Mouse (Mus musculus): ENCODE results near the gene Smim7.

Gene Smim7

DNA sequence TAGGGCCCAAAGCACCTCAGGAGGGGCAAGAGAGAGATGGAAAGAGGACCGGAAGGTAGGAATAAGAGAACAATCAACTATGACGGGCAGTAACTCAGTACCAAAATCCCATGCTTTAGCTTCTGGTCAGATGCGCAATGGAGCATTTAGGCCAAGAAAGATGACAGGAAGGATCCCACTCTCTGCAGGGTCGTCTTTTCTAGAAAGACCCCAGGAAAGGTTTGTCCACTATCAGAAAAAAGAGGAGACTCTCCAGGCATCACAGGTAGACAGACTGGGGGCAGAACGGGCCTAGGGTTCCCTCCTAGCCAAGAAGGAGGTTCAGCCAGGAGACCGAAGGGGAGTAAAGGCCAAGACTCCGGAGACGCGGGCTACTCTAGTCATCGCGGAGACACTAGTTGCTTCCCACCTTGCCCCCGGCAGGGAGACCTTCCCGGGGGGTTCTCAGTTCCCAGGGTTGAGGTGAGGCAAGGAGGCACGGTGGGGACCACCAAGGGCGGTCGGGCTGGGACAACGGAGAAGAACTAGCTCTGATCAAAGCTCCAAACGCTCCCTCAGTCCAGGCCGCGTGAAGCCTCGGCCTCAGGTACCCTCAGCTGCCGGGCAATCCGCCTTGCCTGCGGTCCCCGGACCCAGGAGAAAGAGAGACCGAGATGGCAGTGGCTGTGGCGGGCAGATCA, 23.6 kb downstream of the Smim7 start:
- DNase-seq (ENCODE audit: low spot score): peak; percentile 25

- DNase-seq (ENCODE audit: low spot score): no peak
Observed at GRCm38 (mm10) chr8:72539234-72539633, 31.7 kb downstream of the Smim7 start.

GRCm38 (mm10) chr8:72534888-72535287, 36.0 kb downstream of the Smim7 start:
- DNase-seq (ENCODE audit: low spot score): no peak

GRCm38 (mm10) chr8:72532103-72532502, 38.8 kb downstream of the Smim7 start:
- no peak for DNase-seq (ENCODE audit: low spot score)

DNA sequence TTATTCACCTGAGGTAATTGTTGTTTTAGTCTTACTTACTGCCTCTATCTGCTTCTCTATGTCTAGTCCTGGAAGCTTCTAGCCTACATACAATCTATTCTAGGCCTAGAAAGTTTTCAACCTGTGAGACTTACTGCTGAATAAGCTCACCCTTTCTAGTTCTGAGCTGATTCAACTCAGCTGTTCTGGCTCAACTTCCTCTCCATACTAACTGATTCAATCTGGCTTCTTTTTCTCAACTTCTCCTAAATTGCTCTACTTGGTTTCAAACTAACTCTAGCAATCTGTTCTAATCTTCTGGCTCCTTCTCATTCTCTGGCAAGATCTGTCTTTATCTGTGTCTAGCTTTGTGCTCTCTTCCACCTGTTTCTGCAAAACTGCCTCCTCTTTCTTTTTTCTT, 49.0 kb downstream of the Smim7 start:
- no peak for DNase-seq (ENCODE audit: low spot score)

DNA sequence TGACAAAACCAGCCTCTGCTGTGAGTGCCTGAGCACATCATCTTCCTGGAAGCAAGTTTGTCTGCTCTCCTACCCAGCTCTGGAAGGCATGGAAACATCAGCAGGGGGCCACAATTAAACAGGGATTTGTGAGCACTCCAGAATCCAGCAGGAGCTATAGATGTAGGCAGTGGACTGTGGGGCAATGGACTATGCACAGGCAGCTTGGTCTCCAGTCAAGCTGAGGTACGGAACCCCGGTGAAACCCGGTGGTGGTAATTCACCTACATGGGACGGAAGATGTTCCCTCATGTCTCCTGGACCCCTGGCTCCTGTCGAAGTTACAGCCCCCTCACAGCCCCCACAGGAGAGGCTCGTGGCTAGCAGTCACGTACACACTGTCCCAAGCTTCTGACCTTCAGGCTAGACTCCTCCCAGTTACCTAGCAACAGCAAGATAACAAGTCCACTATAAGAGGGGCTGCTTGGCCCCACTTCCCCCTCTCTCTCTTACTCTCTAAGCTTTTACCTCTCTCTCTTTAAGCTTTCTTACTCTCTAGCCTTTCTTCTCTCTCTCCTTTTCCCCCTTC, 53.4 kb downstream of the Smim7 start:
- DNase-seq (ENCODE audit: low spot score): no peak

Data from MN1 (cell line).